Mouse (Mus musculus) lung, postnatal 0 days (tissue): ENCODE data around the gene St3gal3.

ENCODE experiments used
- CTCF ChIP-seq: IDR thresholded peaks from 2 replicates; pipeline ENCODE4 v1.5.1; 2016; ENCODE audit warnings: antibody characterized with exemption, mild to moderate bottlenecking
- EP300 ChIP-seq: IDR thresholded peaks from 2 replicates; pipeline ENCODE4 v1.6.1; 2016; ENCODE audit warnings: antibody characterized with exemption, mild to moderate bottlenecking, control low read depth

DNA sequence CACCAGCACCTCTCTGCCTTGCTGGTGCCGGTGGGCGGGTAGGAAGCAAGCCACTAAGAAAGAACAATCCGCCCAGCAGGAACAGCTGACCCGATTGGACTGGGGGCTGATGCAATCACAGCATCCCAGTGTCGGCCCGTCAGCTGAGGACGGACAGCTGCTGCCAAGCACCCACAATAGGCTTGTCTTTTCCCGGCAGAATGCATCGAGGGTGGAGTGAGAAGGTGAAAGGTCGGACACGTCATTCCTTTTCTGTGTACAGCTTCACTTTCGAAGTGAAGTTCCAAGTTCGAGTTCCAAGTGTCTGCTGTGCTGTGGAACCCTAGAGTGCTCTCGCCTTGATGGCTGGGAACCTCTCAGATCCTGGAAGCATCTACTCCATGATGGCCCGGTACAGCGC lies 3.1 kb upstream of the St3gal3 start:
- TF ChIP-seq CTCF (no peak), EP300 (no peak)
